Mouse (Mus musculus): Measurements from ENCODE around the gene Emid1. TPM values are rescaled to one million over a fixed set of nuclear protein-coding genes. Genes with fewer than 3 reads are reported as not detected.
"Not testable (repeated sequence)": the region's sequence is repeated elsewhere in the genome, so short reads cannot be mapped to it uniquely, and the experiment has no call there.

Emid1 gene
- polyA plus RNA-seq, 1 experiment from 2014 or later: 28.9 TPM

- WGBS: 3% methylated on average over 7 of the region's 7 CpGs
- Histone ChIP-seq H3K9ac (peak overlapping the region; percentile 96), H3K4me1 (peaks cover 39% of the 10 kb centered on the region), H3K4me2 (replicated peaks) (peak overlapping the region; percentile 75), H3K36me3 (peaks cover 24% of the 10 kb centered on the region; the same call in 1 of the 2 replicates), H3K4me3 (peak overlapping the region; percentile 100), H3K27ac (peak overlapping the region; percentile 96), H3K27me3 (no peaks in the 10 kb centered on the region), H3K9me3 (no peaks in the 10 kb centered on the region)
- ATAC-seq (ENCODE audit: low FRiP score, low read depth): no peak
Measured at GRCm38 (mm10) chr11:5100283-5100682, 51.8 kb downstream of the Emid1 start.

GRCm38 (mm10) chr11:5099576-5100183, 52.4 kb downstream of the Emid1 start:
- peak; percentile 70 for ATAC-seq (ENCODE audit: low FRiP score, low read depth)
- H3K36me3 ChIP-seq: peaks cover 18% of the 10 kb centered on the region; the same call in 1 of the 2 replicates
- H3K9ac ChIP-seq: peak overlapping the region; percentile 96
- H3K4me1 ChIP-seq: peaks cover 39% of the 10 kb centered on the region
- no peaks in the 10 kb centered on the region for H3K27me3 ChIP-seq
- H3K27ac ChIP-seq: peak overlapping the region; percentile 96
- whole genome bisulfite sequencing: 0% methylated on average over 31 of the region's 31 CpGs
- peak overlapping the region; percentile 75 for H3K4me2 ChIP-seq (replicated peaks)
- no peaks in the 10 kb centered on the region for H3K9me3 ChIP-seq
- H3K4me3 ChIP-seq: peak overlapping the region; percentile 100

- peak within 1 kb of the TSS; percentile 100 for H3K4me3 ChIP-seq
- H3K9ac ChIP-seq: peak within 1 kb of the TSS; percentile 96
- WGBS: under 1% methylated on average over 92 of the region's 92 CpGs
- peaks cover 11% of the 10 kb centered on the region; the same call in 1 of the 2 replicates for H3K36me3 ChIP-seq
- no peaks in the 10 kb centered on the region for H3K9me3 ChIP-seq
- ATAC-seq (ENCODE audit: low FRiP score, low read depth): peak; percentile 91
- no peaks in the 10 kb centered on the region for H3K27me3 ChIP-seq
- H3K4me1 ChIP-seq: peaks cover 43% of the 10 kb centered on the region
- peak within 1 kb of the TSS; percentile 96 for H3K27ac ChIP-seq
- H3K4me2 ChIP-seq (replicated peaks): peak within 1 kb of the TSS; percentile 91
Measured at GRCm38 (mm10) chr11:5098736-5099542, 53.1 kb downstream of the Emid1 start, which contains the start of the genes Rhbdd3 and Ewsr1. TSS of gene Rhbdd3 (plus strand) at chr11:5098926. TSS of gene Ewsr1 (minus strand) at chr11:5099266.

- peaks cover 44% of the 10 kb centered on the region for H3K4me1 ChIP-seq
- peak overlapping the region; percentile 100 for H3K4me3 ChIP-seq
- H3K27me3 ChIP-seq: no peaks in the 10 kb centered on the region
- H3K9ac ChIP-seq: peak overlapping the region; percentile 96
- peaks cover 3% of the 10 kb centered on the region; the same call in 1 of the 2 replicates for H3K36me3 ChIP-seq
- ATAC-seq (ENCODE audit: low FRiP score, low read depth): no peak
- no peaks in the 10 kb centered on the region for H3K9me3 ChIP-seq
- peak overlapping the region; percentile 91 for H3K4me2 ChIP-seq (replicated peaks)
- peak overlapping the region; percentile 96 for H3K27ac ChIP-seq
- WGBS: under 1% methylated on average over 44 of the region's 44 CpGs
Measured at GRCm38 (mm10) chr11:5098035-5098735, 53.9 kb downstream of the Emid1 start.

GRCm38 (mm10) chr11:5096480-5097020, 55.5 kb downstream of the Emid1 start:
- Histone ChIP-seq H3K4me2 (replicated peaks) (peak overlapping the region; percentile 91), H3K27ac (no peak overlapping the region), H3K9ac (peak overlapping the region; percentile 96; the same call in 1 of the 2 replicates), H3K9me3 (no peaks in the 10 kb centered on the region), H3K4me1 (peaks cover 40% of the 10 kb centered on the region), H3K4me3 (peak overlapping the region; percentile 100), H3K36me3 (peaks cover 10% of the 10 kb centered on the region), H3K27me3 (no peaks in the 10 kb centered on the region)
- 75% methylated on average over 8 of the region's 8 CpGs for WGBS
- no peak for ATAC-seq (ENCODE audit: low FRiP score, low read depth)

- no peak for ATAC-seq (ENCODE audit: low FRiP score, low read depth)
- no peaks in the 10 kb centered on the region for H3K9me3 ChIP-seq
- no peak overlapping the region for H3K4me3 ChIP-seq
- peak overlapping the region; percentile 91 for H3K4me2 ChIP-seq (replicated peaks)
- no peak overlapping the region for H3K27ac ChIP-seq
- peaks cover 34% of the 10 kb centered on the region for H3K4me1 ChIP-seq
- H3K9ac ChIP-seq: no peak overlapping the region
- H3K27me3 ChIP-seq: no peaks in the 10 kb centered on the region
- H3K36me3 ChIP-seq: peaks cover 16% of the 10 kb centered on the region
- 82% methylated on average over 5 of the region's 5 CpGs for WGBS
Measured at GRCm38 (mm10) chr11:5095877-5096276, 56.2 kb downstream of the Emid1 start.

- Histone ChIP-seq H3K36me3 (peaks cover 53% of the 10 kb centered on the region), H3K27me3 (no peaks in the 10 kb centered on the region), H3K9ac (no peak overlapping the region), H3K9me3 (no peaks in the 10 kb centered on the region), H3K27ac (no peak overlapping the region), H3K4me3 (no peak overlapping the region), H3K4me2 (replicated peaks) (no peak overlapping the region), H3K4me1 (peaks cover 15% of the 10 kb centered on the region)
- WGBS: 46% methylated on average over 2 of the region's 2 CpGs
- no peak for ATAC-seq (ENCODE audit: low FRiP score, low read depth)
Measured at GRCm38 (mm10) chr11:5091706-5092105, 60.4 kb downstream of the Emid1 start.

GRCm38 (mm10) chr11:5089147-5089546, 62.9 kb downstream of the Emid1 start:
- 92% methylated on average over 1 of the region's 1 CpGs for WGBS

GRCm38 (mm10) chr11:5076843-5077242, 75.2 kb downstream of the Emid1 start:
- H3K4me3 ChIP-seq; H3K27ac ChIP-seq; H3K4me1 ChIP-seq; H3K27me3 ChIP-seq; H3K9me3 ChIP-seq; ATAC-seq (ENCODE audit: low FRiP score, low read depth); H3K4me2 ChIP-seq (replicated peaks); H3K9ac ChIP-seq: not testable (repeated sequence)
- H3K36me3 ChIP-seq: peaks cover 79% of the 10 kb centered on the region
- WGBS: 80% methylated on average over 4 of the region's 5 CpGs

More at GRCm38 (mm10) chr11:5089147-5089546, 62.9 kb downstream of the Emid1 start:
- H3K36me3 ChIP-seq: peaks cover 79% of the 10 kb centered on the region
- H3K9ac ChIP-seq: no peak overlapping the region
- 0 out of 2 replicates have a peak, but pooled peaks cover 3% of the 10 kb centered on the region for H3K4me1 ChIP-seq
- H3K4me3 ChIP-seq: no peak overlapping the region
- H3K27me3 ChIP-seq: no peaks in the 10 kb centered on the region
- H3K27ac ChIP-seq: no peak overlapping the region
- H3K4me2 ChIP-seq (replicated peaks): no peak overlapping the region
- H3K9me3 ChIP-seq: no peaks in the 10 kb centered on the region
- ATAC-seq (ENCODE audit: low FRiP score, low read depth): no peak

- H3K4me1 ChIP-seq: no peaks in the 10 kb centered on the region
- H3K27ac ChIP-seq: no peak overlapping the region
- no peaks in the 10 kb centered on the region for H3K27me3 ChIP-seq
- H3K4me2 ChIP-seq (replicated peaks): no peak overlapping the region
- no peak overlapping the region for H3K4me3 ChIP-seq
- H3K9ac ChIP-seq: no peak overlapping the region
- no peaks in the 10 kb centered on the region for H3K9me3 ChIP-seq
- H3K36me3 ChIP-seq: peaks cover 84% of the 10 kb centered on the region
- ATAC-seq (ENCODE audit: low FRiP score, low read depth): no peak
Measured at GRCm38 (mm10) chr11:5075760-5076159, 76.3 kb downstream of the Emid1 start.

GRCm38 (mm10) chr11:5074882-5075281, 77.2 kb downstream of the Emid1 start:
- H3K4me1 ChIP-seq: no peaks in the 10 kb centered on the region
- H3K4me3 ChIP-seq: no peak overlapping the region
- H3K9ac ChIP-seq: no peak overlapping the region
- no peak overlapping the region for H3K4me2 ChIP-seq (replicated peaks)
- no peak for ATAC-seq (ENCODE audit: low FRiP score, low read depth)
- H3K36me3 ChIP-seq: peaks cover 84% of the 10 kb centered on the region
- H3K27ac ChIP-seq: no peak overlapping the region
- H3K27me3 ChIP-seq: no peaks in the 10 kb centered on the region
- WGBS: 76% methylated on average over 4 of the region's 4 CpGs
- no peaks in the 10 kb centered on the region for H3K9me3 ChIP-seq
